Mouse (Mus musculus): ENCODE measurements at regions not wholly inside any gene's neighbourhood (a gene's known extent, or its start where the extent isn't known, plus 50 kb on each side); places are given as distances from the start of the nearest gene placed in this dataset.

DNA sequence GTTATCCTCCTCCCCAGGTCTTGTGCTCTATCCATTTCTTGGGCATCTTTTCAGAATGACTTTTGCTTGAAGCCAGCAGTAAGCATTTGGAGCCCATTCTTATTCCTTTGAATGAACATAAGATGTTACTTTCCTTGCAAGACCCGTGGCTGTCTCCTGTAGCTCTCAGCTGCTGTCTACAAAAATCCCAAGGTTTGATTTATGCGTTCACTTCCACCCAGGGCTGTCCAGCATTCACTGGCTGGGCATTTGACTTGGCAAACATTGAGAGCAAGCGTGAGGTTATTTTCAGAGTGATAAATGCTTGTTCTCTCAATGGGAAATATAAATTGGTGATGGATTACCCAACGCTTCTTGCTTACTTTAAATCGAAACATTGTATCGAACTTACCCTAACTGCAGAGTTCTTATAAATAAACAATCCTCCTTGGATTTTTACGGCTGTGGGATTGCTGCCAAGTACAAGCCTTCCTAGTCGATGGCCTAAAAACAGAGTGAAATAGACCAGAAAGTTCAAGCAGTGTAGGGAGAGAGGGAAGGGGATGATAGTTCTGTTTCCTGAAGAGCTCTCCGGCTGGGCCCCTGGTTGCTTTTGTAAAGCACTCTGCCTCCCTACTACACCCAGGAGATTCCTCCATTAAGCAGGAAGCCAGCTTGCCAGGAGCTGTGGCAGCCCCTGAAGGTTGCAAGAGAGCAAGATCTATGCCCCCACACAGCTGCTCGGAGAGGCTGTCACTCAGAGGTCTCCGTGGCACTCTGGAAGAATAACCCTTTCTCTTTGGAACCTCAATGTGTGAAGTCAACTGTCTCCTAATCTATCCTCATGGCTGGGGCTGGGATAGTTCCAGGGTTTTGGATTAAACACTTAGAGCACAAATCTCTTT lies 210.1 kb downstream of the Mex3b start:
- DNase-seq (ENCODE audit: low read depth), result no peak

DNA sequence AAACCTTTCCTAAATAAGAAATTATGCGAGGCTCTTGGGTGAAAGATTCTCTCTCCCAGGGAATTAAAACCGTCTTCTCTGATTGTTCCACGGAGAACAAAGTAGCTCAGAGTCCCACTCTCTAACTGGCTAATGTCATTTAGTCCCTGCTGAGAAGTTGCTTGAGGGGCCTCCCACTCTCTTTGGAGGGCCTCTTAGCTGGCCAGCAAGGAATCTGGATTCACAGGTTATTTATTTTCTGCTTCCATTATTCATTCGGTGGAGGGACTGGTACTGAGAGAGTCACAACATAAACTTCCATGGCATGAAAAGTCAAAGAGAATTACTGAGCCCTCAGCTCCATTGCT lies 210.8 kb downstream of the Mex3b start:
- DNase-seq (ENCODE audit: low read depth), result no peak

DNA sequence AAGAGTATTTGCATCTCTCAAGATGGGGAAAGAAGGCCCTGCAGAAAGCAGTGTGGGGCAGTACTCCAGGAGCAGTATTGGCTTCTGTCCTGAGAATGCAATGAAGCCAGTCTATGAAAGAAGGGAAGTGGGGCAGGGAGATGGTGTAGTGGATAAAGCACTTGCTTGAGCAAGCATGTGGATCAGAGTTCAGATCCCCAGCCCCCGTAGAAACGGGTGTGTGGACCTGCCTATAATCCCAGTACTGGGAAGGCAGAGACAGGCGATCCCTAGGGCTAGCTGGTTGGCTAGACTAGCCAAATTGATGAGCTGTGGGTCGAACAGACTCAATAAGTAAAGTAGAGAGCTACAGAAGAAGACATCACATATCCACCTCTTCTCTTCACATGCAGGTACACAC lies 211.6 kb downstream of the Mex3b start:
- no peak for DNase-seq (ENCODE audit: low read depth)

DNA sequence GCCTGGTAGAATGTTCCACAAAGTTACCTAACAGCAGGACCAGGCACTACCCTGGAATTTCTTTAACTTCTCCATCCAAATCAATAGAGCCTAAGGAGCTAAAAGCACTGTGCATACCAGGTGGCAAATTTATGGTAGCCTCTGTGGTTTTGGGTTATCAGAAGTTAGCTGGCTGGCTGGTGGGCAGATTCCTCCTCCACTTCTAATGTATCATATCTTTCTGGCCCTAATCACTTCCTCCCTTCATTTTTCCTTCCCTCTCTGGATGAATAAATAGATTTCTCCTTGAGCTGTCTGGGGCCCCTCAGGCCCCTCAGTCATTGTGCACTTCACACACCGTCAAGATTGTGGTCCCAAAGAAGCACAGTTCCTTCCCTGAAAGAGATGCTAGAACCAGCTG lies 212.7 kb downstream of the Mex3b start:
- no peak for DNase-seq (ENCODE audit: low read depth)

DNA sequence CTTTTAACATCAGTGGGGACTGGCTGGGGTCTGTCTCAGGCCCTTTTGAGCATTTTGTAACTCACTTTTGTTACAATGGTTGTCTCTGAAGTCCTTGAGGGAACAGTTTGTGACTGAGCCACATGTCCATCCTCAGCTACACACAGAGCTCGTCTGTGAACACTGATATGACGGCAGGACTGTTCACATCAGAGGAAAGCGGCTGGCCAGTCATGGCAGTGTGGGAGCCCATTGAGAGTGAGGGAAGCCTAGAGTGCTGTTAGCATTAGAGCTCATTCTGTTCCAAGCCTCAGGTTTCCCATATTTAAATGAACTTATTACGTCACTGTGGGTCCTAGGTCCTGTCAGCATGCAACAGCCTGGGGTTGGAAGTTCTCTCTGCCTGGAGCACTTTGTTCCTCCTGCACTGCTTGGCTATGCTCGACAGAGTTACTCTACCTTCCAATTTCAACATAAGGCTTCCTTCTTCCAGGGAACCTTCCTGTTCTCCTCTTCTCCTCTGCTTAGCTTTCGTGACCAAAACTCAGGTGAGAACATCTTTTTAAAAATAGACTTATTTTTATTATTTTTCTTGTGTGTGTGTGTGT lies 217.5 kb downstream of the Mex3b start:
- no peak for DNase-seq (ENCODE audit: low read depth)

DNA sequence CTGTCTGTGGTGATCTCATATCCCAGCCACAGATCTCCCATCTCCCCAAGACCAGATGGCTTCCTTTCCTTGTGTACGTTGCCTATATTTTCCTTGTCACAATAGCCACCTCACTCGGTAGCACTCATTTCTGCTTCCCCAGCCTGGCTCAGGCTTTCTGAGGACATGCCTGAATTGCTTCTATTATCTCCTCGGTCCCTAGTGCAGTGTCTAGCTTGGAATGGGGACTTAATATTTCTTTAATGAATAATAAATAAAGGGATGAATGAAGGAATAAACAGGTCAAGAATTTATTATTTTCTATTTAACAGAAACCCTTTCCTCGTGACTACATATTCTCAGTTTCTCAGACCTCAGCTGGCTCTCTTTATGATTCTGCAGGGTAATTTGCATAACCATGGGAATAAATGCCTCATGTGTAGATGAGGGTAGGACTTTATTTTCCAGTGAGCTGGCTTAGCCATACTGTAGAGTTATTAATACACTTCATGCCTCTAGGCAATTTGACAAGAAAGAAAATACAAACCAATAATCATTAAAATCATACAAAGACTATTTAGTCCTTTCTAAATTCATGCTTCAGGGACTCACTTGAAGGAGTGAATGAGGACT lies 218.5 kb downstream of the Mex3b start:
- DNase-seq (ENCODE audit: low read depth), result no peak

DNA sequence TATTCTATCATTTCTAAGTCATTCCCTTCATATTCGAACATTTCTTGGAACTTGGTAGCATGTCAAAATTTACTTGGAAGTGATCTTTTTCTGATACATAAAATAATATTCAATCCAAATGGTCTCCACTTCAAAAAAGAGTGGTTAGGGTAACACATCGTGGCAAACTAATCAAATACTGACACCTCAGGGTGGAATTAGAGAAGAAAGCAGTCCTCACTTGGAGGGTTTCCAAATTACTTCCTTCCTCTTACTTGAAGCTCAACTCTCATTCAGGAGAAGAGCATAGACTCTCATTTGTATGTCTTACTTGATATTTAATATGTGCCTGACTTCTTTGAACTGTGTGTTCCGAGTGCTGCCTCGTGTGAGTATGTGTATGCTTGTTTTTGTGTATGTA lies 220.3 kb downstream of the Mex3b start:
- DNase-seq (ENCODE audit: low read depth), result no peak

DNA sequence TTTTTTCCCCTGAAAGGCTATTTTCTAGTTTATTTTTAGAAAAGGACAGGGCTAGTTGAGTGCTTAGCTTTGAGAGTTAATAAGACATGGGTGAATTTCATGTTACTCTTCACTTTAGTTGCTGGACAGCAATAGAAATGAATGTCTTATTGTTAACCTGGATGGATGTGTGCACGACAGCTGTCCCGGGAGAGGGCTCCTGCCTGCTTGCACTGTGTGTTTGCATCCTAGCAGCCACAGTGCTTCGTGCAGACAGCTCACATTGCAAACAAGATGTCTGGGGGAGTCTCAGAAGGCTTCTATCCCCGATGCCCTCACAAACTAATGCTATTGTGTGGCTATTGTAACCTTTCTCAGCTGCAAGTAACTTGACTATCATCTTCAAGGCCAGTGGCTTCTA lies 221.0 kb downstream of the Mex3b start:
- no peak for DNase-seq (ENCODE audit: low read depth)

DNA sequence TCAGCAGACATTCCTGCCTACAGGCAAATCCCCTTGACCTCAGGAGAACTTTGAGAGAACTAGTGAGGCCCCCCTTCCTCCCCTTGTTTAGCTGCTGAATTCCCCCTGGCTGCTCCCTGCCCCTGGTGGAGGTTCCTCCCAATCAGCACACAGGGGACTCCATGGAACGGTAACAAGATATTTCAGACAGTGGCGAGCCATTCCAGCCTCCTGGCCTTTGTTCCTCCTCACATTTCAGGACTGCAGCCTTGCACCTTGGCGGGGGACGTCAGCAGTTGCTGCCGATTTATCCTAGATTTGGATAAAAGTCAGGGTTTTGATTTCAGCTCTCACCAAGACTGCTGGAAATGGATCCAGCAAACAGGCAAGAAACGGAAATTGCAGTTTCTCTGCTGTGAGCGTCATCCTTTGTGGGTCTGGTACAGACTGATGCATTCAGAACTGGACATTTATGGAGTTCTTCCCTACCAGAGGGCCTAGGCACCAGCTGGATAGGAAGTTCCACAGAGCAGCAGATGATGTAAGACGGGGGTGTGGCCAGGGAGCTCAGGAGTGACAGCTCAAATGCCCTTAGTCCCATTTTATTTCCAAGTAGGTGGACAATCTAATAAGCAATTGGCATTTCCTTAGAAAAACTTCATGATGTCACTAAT lies 222.3 kb downstream of the Mex3b start:
- DNase-seq (ENCODE audit: low read depth), result no peak

DNA sequence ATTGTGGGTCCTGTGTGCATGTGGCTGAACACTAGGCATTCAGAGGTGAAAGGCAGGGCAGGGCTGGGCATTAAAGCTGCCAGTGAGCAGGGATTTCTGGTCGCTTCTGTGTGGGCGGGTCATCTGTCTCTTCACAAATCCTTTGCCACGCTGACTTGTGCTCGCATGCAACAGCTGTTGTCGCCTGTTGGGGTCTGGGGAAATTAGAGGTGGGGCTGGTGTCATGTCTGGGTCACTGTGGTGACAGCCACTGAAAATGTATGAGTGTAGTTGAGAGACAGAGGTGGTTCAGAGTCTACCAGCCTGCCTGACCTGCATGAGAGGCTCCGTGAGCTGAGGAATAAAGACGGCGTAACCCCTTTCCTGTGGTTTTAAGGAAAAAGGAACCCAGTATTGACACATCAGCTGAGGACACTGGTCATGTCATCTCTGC lies 226.8 kb downstream of the Mex3b start:
- no peak for DNase-seq (ENCODE audit: low read depth)

DNA sequence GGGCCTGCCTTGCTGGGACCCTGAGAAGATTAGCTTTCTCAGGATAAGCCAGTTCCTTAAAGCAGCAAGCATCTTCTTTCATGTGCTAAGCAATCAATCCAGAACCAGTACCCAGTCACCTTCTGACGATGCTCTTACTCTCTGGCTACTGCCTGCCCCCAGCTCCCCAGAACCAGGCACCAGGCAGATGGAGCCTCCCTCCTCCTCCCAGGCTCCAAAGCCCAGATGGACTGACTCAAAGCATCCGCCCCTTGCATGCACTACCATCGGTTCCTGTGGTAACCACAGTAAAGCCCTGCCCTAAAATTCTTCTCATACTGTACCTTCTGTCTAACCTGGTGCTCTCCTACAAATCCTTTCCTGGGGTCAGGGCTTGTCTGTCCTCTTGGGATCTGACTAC lies 227.8 kb downstream of the Mex3b start:
- DNase-seq (ENCODE audit: low read depth), result no peak

DNA sequence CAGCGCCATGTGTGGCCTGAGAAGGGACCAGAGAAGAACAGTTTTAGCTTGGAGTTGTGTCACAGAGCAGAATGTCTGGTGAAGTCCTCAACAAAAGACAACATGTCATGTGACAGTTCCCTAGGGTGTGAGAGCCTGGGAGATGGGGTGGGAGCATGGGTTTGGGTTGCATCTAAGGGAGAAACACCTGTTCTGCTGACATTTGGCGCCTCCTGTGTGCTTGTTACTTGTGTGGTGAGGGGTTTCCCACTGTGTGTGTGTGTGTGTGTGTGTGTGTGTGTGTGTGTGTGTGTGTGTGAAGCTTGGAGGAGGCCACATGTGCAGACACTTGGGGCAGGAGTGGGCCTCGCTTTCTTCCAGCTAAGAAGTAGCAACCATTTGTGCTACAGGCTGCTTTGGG lies 228.5 kb downstream of the Mex3b start:
- DNase-seq (ENCODE audit: low read depth), result no peak

DNA sequence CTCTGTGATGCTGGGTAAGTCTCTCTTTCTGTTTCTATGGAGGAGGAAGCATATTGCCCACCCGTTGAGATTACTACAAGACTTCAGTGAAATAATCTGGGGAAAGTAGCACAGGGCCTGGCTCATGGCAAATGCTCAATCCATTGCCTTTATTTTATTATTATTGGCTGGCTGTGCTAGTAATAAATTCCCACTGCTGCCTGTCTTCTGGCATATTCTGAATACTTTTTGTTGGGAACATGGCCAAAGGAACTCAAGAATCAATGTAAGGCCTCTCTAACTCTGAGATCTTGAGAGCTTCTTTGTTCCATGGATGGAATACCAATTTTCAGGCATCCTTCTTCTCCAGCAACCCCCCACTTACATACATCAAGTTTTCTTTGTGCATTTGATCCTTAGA lies 237.3 kb downstream of the Mex3b start:
- DNase-seq (ENCODE audit: low read depth), result no peak

DNA sequence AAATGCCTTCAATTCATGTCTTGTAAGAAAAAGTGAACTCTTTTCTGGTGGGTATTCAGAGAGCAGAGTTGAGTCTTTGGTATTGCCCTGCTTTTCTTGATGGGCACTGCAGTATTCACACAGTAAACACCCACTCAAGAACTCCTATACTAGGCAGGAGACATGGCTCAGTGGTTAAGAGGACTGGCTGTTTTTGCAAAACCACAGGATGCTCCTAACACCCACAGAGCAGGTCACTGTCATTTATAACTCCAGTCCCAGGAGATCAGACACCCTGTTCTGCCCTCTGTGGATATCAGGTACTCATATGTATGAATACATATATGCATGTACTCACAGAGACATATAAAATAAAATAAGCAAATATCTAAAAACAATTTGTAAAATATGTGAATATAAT lies 238.5 kb downstream of the Mex3b start:
- DNase-seq (ENCODE audit: low read depth), result no peak

DNA sequence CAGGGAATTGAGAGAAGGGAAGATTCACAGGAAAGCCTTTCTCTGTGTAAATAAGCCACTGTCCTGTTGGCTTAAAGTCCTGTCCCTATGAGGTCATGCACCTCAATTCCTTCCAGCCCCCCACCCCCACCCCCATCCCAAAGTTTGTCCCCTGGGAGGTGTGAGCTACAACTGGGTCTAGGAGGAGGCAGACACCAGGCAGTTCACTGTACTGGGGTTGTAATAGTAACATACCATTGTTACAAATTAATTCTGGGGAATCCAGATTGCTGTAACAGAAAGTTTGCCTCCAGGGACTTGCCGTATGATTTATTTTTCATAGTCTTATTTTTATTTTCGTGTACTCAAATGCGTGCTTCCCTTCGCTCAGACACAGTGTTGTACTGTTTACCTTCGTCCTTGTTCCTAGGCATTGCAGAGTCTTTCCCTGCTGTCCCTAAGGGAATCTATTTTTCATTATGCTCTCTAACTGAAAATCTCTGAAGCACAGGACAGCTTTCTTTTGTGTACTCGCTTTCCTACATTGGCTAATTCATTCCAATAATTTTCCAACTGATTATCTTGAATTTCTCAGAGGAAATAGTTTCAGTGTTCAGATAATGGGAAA lies 244.2 kb downstream of the Mex3b start:
- no peak for DNase-seq (ENCODE audit: low read depth)

DNA sequence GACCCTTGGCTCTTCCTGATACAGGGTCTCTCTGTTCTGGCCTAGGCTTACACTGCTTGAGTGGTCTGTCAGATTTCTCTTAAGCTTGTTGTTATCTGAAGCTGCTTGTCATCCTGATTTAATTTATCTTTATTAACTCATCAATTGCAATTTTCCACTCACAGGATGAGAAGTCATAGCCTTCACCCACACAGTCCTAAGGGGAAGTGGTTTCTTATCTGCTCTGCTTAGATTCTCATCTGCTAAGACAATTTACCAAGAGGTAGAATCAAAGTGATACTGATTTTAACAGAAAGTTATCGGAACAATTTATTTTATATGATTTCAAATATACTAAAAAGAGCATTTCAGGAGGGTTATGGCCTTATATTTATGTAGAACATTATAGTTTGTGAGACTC lies 249.4 kb downstream of the Mex3b start:
- peak; percentile 48 for DNase-seq (ENCODE audit: low read depth)

DNA sequence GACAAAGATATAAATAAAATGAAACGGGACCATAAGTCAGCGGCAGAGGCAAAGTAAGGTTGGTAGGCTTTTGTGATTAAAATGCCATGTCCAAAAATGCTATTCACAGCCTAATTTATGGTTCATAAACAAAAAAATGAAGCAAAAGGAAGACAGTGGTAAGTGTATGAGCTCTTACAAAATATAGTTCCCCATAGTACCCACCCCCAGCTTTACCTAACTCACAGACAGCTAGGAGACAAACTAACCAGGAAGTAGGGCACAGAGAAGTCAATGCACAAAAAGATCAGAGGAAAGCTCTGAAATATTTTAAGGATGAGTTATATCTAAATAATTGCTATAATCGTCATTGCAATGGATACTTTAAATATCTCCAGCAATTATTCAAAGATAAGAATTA lies 249.9 kb downstream of the Mex3b start:
- DNase-seq (ENCODE audit: low read depth), result no peak

DNA sequence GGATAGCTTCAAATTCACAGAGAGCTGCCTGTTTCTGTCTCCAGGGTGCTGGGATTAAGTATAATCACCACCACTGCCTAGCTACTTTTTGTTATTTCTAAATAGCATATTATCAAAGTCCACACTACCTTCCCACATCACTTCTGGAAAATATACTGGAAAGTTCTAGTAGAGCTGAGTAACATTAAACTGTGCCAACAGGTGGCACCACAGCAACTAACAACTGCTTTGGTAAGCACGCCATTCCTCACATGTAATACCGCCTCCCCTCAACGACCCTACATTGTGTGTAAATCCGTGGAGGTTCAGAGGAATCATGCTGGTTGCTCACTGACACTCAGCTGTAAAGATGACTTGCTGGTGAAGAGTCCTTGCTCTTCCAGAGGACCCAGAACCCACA lies 259.1 kb downstream of the Mex3b start:
- peak; percentile 33 for DNase-seq (ENCODE audit: low read depth)

DNA sequence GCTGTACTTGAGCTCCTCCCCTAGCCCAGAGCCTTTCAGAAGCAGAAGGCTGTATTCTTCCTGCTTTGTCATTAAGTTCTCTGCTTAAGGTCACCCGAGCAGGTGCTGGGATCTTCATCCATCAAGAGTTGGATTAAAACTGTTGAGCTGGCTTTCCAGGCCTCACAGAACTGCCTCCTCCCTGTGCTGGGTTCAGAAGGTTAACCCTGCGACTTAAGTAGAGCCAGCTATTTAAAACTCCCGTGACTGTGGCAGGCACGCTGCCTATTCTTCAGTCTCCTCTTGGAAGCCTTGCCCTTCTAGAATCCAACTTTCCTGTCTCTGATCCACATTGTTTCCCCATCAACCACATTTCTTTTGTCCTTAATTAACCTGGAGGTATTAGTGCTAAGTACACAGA lies 273.1 kb downstream of the Mex3b start:
- no peak for DNase-seq (ENCODE audit: low read depth)

DNA sequence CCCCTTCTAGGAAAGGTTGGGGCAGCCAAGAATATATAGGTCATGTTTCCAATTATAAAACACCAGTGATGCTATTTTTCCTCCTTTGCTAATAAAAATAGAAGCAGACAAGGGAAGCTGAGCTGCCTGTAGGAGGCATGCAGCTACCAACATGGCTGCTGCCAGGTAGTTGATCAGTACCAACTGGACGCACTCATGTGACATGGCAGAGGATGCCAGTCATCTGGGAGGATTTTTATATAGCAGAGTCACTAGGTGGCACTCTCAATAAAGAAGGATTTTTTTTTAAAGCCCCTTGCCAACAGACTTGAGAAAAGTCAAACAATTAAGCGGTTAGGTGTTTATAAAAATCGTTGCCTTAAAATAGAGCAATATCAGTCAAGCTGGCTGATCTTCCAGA lies 273.5 kb downstream of the Mex3b start:
- DNase-seq (ENCODE audit: low read depth), result no peak

DNA sequence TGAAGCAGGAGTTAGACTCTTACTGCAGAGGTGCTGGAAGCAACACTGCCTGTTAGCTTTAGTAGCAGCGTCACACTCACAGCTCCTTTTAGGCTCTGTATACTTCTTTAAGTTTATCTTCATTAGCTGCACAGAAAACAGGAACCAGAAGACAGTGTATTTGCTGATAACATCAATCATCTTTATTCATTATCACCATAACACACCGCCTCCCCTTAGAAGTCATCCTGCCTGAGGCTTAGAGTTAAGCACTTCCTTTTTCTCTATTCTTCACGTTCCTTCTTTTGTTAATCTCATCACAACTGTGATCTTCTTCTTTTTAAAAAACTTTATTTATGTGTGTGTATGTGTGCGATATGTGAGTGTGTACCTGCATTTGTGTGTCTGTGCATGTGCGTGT lies 276.9 kb downstream of the Mex3b start:
- DNase-seq (ENCODE audit: low read depth), result peak; percentile 42

DNA sequence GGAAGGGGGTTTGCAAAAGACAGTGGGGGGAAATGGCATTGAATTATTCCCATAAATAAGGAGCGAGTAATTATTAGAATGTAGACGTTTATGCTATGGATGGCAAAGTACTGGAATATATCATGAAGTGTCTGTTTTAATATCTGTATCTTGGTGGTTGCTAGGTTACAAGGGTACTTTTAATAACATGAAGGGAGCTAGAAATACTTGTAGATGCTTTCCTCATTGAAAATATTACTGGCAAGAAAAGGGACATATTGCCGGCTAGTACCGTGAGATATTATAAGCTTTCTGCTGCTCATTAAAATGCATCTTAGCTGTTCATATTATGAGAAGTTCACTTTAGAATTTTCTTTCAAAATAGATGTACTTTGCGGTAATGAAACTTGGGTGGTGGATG lies 278.4 kb downstream of the Mex3b start:
- no peak for DNase-seq (ENCODE audit: low read depth)

DNA sequence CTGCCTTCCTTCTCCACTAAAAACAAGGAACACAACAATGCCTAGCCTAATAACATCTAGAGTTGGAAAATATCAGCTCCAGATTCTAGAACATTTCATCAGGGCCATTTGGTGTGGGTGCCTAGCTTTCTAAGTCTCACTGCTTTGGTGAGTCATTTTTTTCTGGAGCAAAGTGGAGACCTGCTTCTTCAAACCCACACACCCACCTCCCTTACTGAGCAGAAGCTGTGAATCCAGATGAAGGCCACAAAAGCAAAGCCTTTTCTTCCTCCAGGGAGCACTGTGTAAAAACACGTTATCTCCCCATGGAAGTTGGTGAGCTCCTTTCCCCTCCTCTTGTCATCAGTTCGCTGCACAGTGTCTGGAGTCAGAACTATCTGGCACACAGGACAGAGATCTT lies 294.1 kb downstream of the Mex3b start:
- no peak for DNase-seq (ENCODE audit: low read depth)

All from naive thymus-derived CD4-positive, alpha-beta T cell, adult 2 months (primary cell).